Mouse (Mus musculus): ENCODE measurements around the gene Son. TPM values are rescaled to one million over a fixed set of nuclear protein-coding genes. Genes with fewer than 3 reads are reported as not detected.
"Not testable (repeated sequence)": the region's sequence is repeated elsewhere in the genome, so short reads cannot be mapped to it uniquely, and the experiment has no call there.

Son gene
- polyA plus RNA-seq, 1 experiment from 2014 or later = 143 TPM

DNA sequence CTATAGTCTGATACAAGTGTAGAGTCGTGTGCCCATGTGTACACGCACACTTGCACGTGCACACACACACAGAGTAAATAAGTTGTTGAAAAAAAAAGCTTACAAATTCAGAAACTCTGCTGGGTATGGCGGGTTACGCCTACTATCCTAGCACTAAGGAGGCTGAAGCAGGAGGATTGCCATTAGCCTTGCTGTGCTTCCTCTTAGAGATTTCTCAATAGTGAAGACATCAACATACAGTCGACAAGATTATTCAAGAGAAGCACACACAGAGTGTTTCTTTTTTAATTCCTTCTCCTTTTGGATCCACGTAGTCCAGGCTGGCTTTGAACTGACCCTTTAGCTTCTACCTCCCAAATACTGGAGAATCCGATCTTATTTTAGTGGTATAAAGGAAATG, 7.1 kb upstream of the Son start:
- H3K4me2 ChIP-seq (ENCODE audit: low read depth, low read length) = no peak overlapping the region
- no peak overlapping the region for H3K9ac ChIP-seq (replicated peaks; ENCODE audit: low read length)
- H3K4me1 ChIP-seq (ENCODE audit: control insufficient read depth, insufficient read depth, low read length) = no peaks in the 10 kb centered on the region
- H3K27me3 ChIP-seq (ENCODE audit: control insufficient read depth, insufficient read depth, low read length) = no peaks in the 10 kb centered on the region
- H3K4me3 ChIP-seq (ENCODE audit: low read depth, low read length) = no peak overlapping the region
- 93% methylated on average over 8 of the region's 8 CpGs for whole genome bisulfite sequencing
- no peak for DNase-seq (ENCODE audit: low spot score)
- peaks cover 12% of the 10 kb centered on the region for H3K36me3 ChIP-seq (replicated peaks; ENCODE audit: control insufficient read depth, insufficient read depth, low read depth, low read length)
- no peak for ATAC-seq (replicated peaks; ENCODE audit: insufficient number of reproducible peaks, low FRiP score, low TSS enrichment, low read depth)
- H3K27ac ChIP-seq (replicated peaks; ENCODE audit: low read depth, low read length) = no peak overlapping the region
- H3K9me3 ChIP-seq (replicated peaks; ENCODE audit: control insufficient read depth, low read length) = no peaks in the 10 kb centered on the region

DNA sequence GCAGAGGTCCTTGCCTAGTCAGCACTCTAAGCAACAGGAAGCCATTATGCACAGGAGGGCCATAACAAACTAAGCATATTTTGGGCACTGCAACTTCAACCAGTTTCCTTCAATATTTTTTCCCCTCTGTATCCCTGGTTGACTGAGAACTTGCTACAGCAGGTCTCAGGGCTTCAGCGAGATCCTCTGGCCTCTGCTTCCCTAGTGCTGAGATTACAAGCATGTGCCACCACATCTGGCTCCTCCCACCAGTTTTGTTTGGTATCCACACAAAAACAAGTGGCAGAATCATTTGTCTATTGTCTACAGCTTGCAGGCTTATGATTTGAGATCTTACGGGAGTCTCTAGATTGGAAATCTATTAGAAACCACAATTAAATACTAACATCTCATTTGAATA, 2.4 kb upstream of the Son start:
- Histone ChIP-seq H3K9me3 (replicated peaks; ENCODE audit: control insufficient read depth, low read length) (no peaks in the 10 kb centered on the region), H3K4me3 (ENCODE audit: low read depth, low read length) (no peak overlapping the region), H3K27ac (replicated peaks; ENCODE audit: low read depth, low read length) (no peak overlapping the region), H3K27me3 (ENCODE audit: control insufficient read depth, insufficient read depth, low read length) (no peaks in the 10 kb centered on the region), H3K36me3 (replicated peaks; ENCODE audit: control insufficient read depth, insufficient read depth, low read depth, low read length) (peaks cover 4% of the 10 kb centered on the region; the same call in 1 of the 2 replicates), H3K4me2 (ENCODE audit: low read depth, low read length) (no peak overlapping the region), H3K9ac (replicated peaks; ENCODE audit: low read length) (no peak overlapping the region), H3K4me1 (ENCODE audit: control insufficient read depth, insufficient read depth, low read length) (no peaks in the 10 kb centered on the region)
- 89% methylated on average over 2 of the region's 2 CpGs for WGBS
- ATAC-seq (replicated peaks; ENCODE audit: insufficient number of reproducible peaks, low FRiP score, low TSS enrichment, low read depth) = no peak
- DNase-seq (ENCODE audit: low spot score) = no peak

GRCm38 (mm10) chr16:91645420-91645819, 1.9 kb upstream of the Son start:
- DNase-seq (ENCODE audit: low spot score); H3K36me3 ChIP-seq (replicated peaks; ENCODE audit: control insufficient read depth, insufficient read depth, low read depth, low read length); H3K27ac ChIP-seq (replicated peaks; ENCODE audit: low read depth, low read length); H3K4me2 ChIP-seq (ENCODE audit: low read depth, low read length); ATAC-seq (replicated peaks; ENCODE audit: insufficient number of reproducible peaks, low FRiP score, low TSS enrichment, low read depth); H3K9me3 ChIP-seq (replicated peaks; ENCODE audit: control insufficient read depth, low read length); H3K4me3 ChIP-seq (ENCODE audit: low read depth, low read length); H3K9ac ChIP-seq (replicated peaks; ENCODE audit: low read length); H3K4me1 ChIP-seq (ENCODE audit: control insufficient read depth, insufficient read depth, low read length); H3K27me3 ChIP-seq (ENCODE audit: control insufficient read depth, insufficient read depth, low read length): not testable (repeated sequence)
- no CpG with 5 or more reads among the region's 2 CpGs for WGBS

- Histone ChIP-seq H3K4me3 (ENCODE audit: low read depth, low read length) (peak overlapping the region; percentile 85), H3K27ac (replicated peaks; ENCODE audit: low read depth, low read length) (no peak overlapping the region), H3K4me1 (ENCODE audit: control insufficient read depth, insufficient read depth, low read length) (no peaks in the 10 kb centered on the region), H3K9me3 (replicated peaks; ENCODE audit: control insufficient read depth, low read length) (no peaks in the 10 kb centered on the region), H3K27me3 (ENCODE audit: control insufficient read depth, insufficient read depth, low read length) (no peaks in the 10 kb centered on the region), H3K36me3 (replicated peaks; ENCODE audit: control insufficient read depth, insufficient read depth, low read depth, low read length) (peaks cover 2% of the 10 kb centered on the region; the same call in 1 of the 2 replicates), H3K4me2 (ENCODE audit: low read depth, low read length) (peak overlapping the region; percentile 87), H3K9ac (replicated peaks; ENCODE audit: low read length) (peak overlapping the region; percentile 85)
- DNase-seq (ENCODE audit: low spot score) (peak; percentile 51), ATAC-seq (replicated peaks; ENCODE audit: insufficient number of reproducible peaks, low FRiP score, low TSS enrichment, low read depth) (no peak)
- 1% methylated on average over 11 of the region's 11 CpGs for WGBS
Observed at GRCm38 (mm10) chr16:91645995-91646602, 1.2 kb upstream of the Son start.

- H3K4me1 ChIP-seq (ENCODE audit: control insufficient read depth, insufficient read depth, low read length) = no peaks in the 10 kb centered on the region
- H3K27ac ChIP-seq (replicated peaks; ENCODE audit: low read depth, low read length) = peak within 1 kb of the TSS; percentile 96
- under 1% methylated on average over 59 of the region's 59 CpGs for WGBS
- ATAC-seq (replicated peaks; ENCODE audit: insufficient number of reproducible peaks, low FRiP score, low TSS enrichment, low read depth) (peak; percentile 91), DNase-seq (ENCODE audit: low spot score) (peak; percentile 94)
- H3K4me2 ChIP-seq (ENCODE audit: low read depth, low read length) = peak within 1 kb of the TSS; percentile 87
- no peaks in the 10 kb centered on the region; the same call in 1 of the 2 replicates for H3K36me3 ChIP-seq (replicated peaks; ENCODE audit: control insufficient read depth, insufficient read depth, low read depth, low read length)
- peak within 1 kb of the TSS; percentile 85 for H3K9ac ChIP-seq (replicated peaks; ENCODE audit: low read length)
- no peaks in the 10 kb centered on the region for H3K27me3 ChIP-seq (ENCODE audit: control insufficient read depth, insufficient read depth, low read length)
- no peaks in the 10 kb centered on the region for H3K9me3 ChIP-seq (replicated peaks; ENCODE audit: control insufficient read depth, low read length)
- H3K4me3 ChIP-seq (ENCODE audit: low read depth, low read length) = peak within 1 kb of the TSS; percentile 85
Observed at GRCm38 (mm10) chr16:91646681-91647419, 456 bp upstream of the Son start, which contains the start of gene Gart. TSS of gene Gart (minus strand) at chr16:91646952.

- ATAC-seq (replicated peaks; ENCODE audit: insufficient number of reproducible peaks, low FRiP score, low TSS enrichment, low read depth) (peak; percentile 66), DNase-seq (ENCODE audit: low spot score) (peak; percentile 80)
- peaks cover 3% of the 10 kb centered on the region; the same call in 1 of the 2 replicates for H3K36me3 ChIP-seq (replicated peaks; ENCODE audit: control insufficient read depth, insufficient read depth, low read depth, low read length)
- H3K27me3 ChIP-seq (ENCODE audit: control insufficient read depth, insufficient read depth, low read length) = no peaks in the 10 kb centered on the region
- H3K27ac ChIP-seq (replicated peaks; ENCODE audit: low read depth, low read length) = peak overlapping the region; percentile 96
- peak overlapping the region; percentile 85 for H3K9ac ChIP-seq (replicated peaks; ENCODE audit: low read length)
- peak overlapping the region; percentile 85 for H3K4me3 ChIP-seq (ENCODE audit: low read depth, low read length)
- WGBS = under 1% methylated on average over 24 of the region's 25 CpGs
- no peaks in the 10 kb centered on the region for H3K9me3 ChIP-seq (replicated peaks; ENCODE audit: control insufficient read depth, low read length)
- no peaks in the 10 kb centered on the region for H3K4me1 ChIP-seq (ENCODE audit: control insufficient read depth, insufficient read depth, low read length)
- H3K4me2 ChIP-seq (ENCODE audit: low read depth, low read length) = peak overlapping the region; percentile 47
Observed at GRCm38 (mm10) chr16:91648220-91648550, 879 bp downstream of the Son start.

GRCm38 (mm10) chr16:91649246-91649645, 1.9 kb downstream of the Son start:
- no peak overlapping the region for H3K27ac ChIP-seq (replicated peaks; ENCODE audit: low read depth, low read length)
- H3K27me3 ChIP-seq (ENCODE audit: control insufficient read depth, insufficient read depth, low read length) = no peaks in the 10 kb centered on the region
- peaks cover 3% of the 10 kb centered on the region; the same call in 1 of the 2 replicates for H3K36me3 ChIP-seq (replicated peaks; ENCODE audit: control insufficient read depth, insufficient read depth, low read depth, low read length)
- peak overlapping the region; percentile 26 for H3K4me3 ChIP-seq (ENCODE audit: low read depth, low read length)
- no peaks in the 10 kb centered on the region for H3K9me3 ChIP-seq (replicated peaks; ENCODE audit: control insufficient read depth, low read length)
- no peaks in the 10 kb centered on the region for H3K4me1 ChIP-seq (ENCODE audit: control insufficient read depth, insufficient read depth, low read length)
- 68% methylated on average over 3 of the region's 3 CpGs for WGBS
- DNase-seq (ENCODE audit: low spot score) (no peak), ATAC-seq (replicated peaks; ENCODE audit: insufficient number of reproducible peaks, low FRiP score, low TSS enrichment, low read depth) (no peak)
- H3K4me2 ChIP-seq (ENCODE audit: low read depth, low read length) = peak overlapping the region; percentile 50
- H3K9ac ChIP-seq (replicated peaks; ENCODE audit: low read length) = peak overlapping the region; percentile 25; the same call in 1 of the 2 replicates

- no peak for ATAC-seq (replicated peaks; ENCODE audit: insufficient number of reproducible peaks, low FRiP score, low TSS enrichment, low read depth)
- no peak overlapping the region for H3K4me2 ChIP-seq (ENCODE audit: low read depth, low read length)
- H3K4me3 ChIP-seq (ENCODE audit: low read depth, low read length) = no peak overlapping the region
Observed at GRCm38 (mm10) chr16:91649781-91650180, 2.5 kb downstream of the Son start.

More at GRCm38 (mm10) chr16:91649781-91650180, 2.5 kb downstream of the Son start:
- Histone ChIP-seq H3K4me1 (ENCODE audit: control insufficient read depth, insufficient read depth, low read length) (no peaks in the 10 kb centered on the region), H3K36me3 (replicated peaks; ENCODE audit: control insufficient read depth, insufficient read depth, low read depth, low read length) (peaks cover 5% of the 10 kb centered on the region), H3K27ac (replicated peaks; ENCODE audit: low read depth, low read length) (no peak overlapping the region), H3K9me3 (replicated peaks; ENCODE audit: control insufficient read depth, low read length) (no peaks in the 10 kb centered on the region), H3K9ac (replicated peaks; ENCODE audit: low read length) (no peak overlapping the region), H3K27me3 (ENCODE audit: control insufficient read depth, insufficient read depth, low read length) (no peaks in the 10 kb centered on the region)
- DNase-seq (ENCODE audit: low spot score) = no peak

Data from embryonic facial prominence, embryonic 11.5 days (tissue).